Mouse (Mus musculus) liver, embryonic 14.5 days (tissue): ENCODE data around the gene Rnf185.

Experiments
- CTCF ChIP-seq: IDR thresholded peaks from 2 replicates; pipeline ENCODE4 v1.5.1; 2016; ENCODE audit warnings: antibody characterized with exemption, low read depth, control low read depth
- EP300 ChIP-seq: IDR thresholded peaks from 2 replicates; pipeline ENCODE4 v1.6.1; 2016; ENCODE audit warnings: antibody characterized with exemption, low read depth

GRCm38 (mm10) chr11:3496756-3497155 is 44.6 kb upstream of the Rnf185 start:
- TF ChIP-seq CTCF (no peak), EP300 (no peak)
